Mouse (Mus musculus): ENCODE measurements at regions not wholly inside any gene's neighbourhood (a gene's known extent, or its start where the extent isn't known, plus 50 kb on each side); places are given as distances from the start of the nearest gene placed in this dataset.

DNA sequence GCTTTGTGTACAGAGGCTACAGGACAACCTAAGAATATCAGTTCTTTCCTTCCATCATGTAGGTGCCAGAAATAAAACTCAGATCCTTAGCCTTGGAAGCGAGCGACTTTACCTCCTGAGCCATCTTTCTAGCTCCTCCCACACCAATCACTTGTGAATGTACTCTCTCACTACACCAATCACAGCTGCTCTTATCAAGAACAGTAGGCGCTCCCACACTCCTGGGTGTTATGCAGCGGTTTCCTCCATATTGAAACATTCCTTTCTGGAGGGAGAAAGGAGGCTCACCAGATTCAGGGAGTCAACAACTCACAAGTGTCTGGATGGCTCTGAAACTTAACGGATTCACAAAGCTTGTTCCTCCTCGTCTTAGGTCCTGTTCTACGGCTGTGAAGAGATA, 168.1 kb upstream of the Arid2 start:
- no peak for DNase-seq (ENCODE audit: low read depth, low spot score)

DNA sequence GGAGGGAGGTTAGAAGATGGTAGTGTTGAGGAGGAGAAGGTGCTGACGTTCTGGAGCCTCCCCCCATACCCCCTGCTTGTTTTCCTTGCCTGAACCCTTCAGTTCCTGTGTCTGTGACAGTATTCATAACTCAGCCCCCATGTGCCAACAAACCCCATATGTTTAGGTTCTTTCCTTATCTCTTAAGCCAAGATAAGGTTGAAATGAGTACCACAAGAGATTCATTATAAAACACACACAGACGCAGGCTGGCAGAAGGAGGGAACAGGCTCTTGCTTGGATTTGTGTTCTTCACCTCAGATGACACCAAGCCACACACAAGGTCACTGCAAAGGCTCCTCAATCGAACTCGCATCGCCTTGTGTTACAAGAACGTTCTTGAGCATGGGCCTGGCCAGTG, 162.9 kb upstream of the Arid2 start:
- DNase-seq (ENCODE audit: low read depth, low spot score): no peak

DNA sequence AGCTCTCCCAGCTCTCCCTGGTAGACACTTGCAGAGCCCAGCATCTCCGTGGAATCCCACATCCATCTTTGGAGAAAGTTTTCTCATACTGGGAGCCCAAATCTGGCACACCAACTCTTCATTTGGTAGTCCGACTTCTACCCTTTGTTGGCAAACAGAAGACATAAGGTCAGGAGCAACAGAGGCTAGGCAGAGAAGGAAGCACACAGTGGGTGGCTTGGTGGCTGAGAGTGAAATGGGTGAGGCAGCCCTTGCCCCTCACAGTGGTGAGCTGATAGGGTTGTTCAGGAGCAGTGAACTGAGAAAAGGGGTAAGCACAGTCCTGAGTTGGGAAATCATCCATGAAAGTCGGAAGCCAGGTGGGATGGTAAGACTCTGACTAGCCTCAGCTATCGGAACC, 157.6 kb upstream of the Arid2 start:
- no peak for DNase-seq (ENCODE audit: low read depth, low spot score)

DNA sequence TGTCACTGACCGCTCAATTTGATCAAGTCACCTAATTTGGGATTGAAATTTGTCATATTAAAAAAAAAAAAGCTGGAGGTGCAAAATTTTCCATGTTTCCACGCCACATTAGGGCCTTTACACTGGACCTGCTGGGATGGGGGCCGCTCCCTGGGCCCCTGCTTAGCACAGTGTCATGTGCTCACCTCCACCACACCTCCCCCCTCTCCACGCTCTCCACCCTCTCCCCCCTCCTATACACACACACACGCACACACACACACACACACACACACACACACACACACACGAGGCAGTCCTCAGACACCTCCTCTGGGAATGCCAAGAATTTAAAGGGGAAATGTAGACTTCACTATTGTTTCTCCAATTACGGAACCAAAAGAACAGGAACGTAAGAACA, 156.8 kb upstream of the Arid2 start:
- peak; percentile 22 for DNase-seq (ENCODE audit: low read depth, low spot score)

DNA sequence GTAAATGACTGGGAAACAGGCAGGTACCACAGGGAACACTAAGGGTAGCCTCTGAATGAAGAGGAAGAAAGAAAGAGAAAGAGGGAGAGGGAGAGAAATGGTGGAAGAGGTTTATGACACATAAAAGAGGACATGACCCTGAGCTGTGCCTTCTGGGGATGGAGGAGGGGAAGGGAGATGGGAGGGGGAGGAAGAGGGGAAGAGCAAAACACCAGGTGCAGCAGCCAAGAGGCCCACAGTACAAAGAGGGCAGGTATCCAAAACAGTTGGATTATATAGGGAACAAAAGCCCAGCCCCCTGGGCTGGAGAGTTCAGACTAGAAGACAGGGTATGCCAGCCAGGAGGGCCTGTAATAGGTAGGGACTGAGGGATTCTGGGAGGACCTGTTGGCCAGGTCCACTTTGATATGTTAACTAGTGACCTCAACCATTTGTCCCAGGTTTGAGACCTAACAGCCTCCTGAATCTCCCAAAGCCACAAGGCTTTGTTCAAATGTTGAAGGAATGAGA, 155.7 kb upstream of the Arid2 start:
- peak; percentile 25 for DNase-seq (ENCODE audit: low read depth, low spot score)

DNA sequence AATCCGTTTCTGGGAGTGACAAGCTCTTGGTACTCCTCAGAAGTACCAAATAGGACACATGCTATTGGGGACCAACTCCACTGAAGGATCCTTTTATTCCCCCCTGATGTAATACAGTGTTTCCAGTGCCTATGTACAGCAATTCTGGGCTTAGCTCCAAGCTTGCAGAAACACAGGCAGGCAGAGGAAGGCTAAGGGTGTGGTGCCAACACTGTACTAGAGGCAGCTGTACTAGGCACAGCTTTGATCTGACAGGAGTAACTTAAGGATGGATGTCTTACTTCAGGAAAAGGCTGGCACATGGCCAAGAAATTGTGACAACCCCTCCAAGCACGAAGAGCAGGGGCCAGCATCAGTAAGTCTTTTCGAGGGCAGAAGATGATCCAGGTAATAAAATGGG, 154.7 kb upstream of the Arid2 start:
- no peak for DNase-seq (ENCODE audit: low read depth, low spot score)

DNA sequence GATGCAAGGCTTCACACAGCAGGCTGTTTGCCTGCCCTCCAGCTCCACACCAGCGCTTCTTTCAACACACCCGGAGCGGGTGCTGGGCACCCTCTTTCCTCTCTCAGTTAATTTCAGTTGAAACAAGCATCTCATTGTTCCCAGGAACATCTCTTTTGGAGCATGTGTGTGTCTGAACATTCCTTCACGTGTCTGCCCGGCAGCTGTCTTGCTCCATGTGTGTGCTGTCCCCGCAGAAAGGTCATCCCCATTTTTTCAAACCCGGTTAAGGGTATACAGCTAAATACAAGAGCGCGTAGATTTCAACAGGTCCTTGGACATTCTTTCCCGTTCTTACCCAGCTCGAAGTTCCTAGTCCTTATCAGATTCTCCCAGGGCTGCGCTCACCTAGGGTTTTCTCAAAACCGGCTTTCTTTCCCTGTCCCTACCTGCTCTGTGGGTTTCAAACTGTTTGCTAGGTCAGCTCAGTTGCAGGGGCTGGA, 152.0 kb upstream of the Arid2 start:
- no peak for DNase-seq (ENCODE audit: low read depth, low spot score)

DNA sequence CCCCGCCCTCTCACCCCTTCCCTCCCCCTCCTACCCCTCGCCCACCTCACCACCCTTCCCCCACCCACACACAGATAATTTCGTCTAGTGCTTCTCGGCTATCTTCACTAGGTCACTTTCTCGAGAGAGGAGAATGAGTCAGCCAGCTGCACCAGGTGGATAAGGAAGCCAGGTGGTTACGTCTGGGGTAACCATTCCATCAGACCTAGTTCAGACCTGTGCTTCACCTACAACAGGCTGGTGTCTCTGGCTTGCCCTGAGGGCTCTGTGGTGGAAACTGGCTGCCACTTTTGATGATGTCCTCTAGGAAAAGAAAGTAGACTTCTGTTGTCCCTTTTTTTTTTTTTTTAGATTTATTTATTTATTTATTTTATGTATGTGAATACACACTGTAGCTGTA, 151.5 kb upstream of the Arid2 start:
- DNase-seq (ENCODE audit: low read depth, low spot score): no peak

DNA sequence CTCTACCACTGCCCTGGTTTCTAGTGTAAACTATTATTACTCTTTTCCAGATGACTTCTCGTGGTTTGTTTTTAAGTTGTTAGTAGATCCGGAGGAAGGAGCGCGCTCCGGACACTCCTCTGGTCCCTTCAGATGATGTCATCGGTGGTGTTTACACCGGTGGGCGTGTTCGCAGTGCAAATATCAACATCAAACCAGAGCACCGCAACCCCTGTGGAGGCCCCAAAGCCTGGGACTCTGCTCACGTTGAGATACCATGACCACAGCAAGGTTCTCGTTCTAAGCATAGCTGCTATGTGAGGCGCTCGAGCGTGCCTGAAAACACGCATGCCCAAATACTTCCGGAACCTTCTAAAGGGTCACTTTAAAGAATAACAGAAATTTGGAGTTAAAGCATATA, 149.8 kb upstream of the Arid2 start:
- no peak for DNase-seq (ENCODE audit: low read depth, low spot score)

DNA sequence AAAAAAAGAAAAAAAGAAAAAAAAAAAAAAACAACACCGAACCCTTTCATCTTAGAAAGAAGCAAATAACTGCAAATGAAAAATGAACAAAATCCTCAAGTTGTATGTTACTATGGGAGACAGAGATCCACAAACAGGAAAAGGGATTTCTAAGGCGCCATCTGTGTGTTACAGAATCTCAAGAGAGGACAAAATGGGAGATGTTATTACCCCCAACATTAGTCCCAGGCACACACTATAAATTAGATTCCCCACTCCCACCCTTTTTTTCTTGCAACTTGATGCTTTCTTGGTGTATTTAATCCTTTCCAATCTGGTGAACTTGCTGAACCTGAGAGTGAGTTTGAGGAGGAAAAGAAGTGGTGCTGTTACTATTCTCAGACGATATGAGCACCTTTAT, 149.4 kb upstream of the Arid2 start:
- no peak for DNase-seq (ENCODE audit: low read depth, low spot score)

DNA sequence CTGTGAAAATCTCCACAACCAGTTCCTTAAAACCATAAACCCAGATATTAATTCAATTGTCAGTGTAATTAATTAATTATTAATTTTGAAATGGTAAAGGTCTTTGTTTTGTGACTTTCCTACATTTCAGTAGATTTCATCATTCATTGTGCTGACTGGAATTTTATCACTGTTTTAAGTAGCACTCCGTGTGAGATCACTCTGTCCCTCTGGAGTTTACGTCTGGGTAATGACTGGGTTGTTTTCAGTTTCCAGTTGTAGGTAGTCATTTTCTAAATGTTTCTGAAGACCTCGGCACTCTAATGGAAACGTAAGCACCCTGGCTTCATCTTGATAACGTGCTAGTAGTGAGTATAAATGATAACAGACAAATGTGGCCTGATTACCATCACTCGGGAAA, 133.8 kb upstream of the Arid2 start:
- no peak for DNase-seq (ENCODE audit: low read depth, low spot score)

DNA sequence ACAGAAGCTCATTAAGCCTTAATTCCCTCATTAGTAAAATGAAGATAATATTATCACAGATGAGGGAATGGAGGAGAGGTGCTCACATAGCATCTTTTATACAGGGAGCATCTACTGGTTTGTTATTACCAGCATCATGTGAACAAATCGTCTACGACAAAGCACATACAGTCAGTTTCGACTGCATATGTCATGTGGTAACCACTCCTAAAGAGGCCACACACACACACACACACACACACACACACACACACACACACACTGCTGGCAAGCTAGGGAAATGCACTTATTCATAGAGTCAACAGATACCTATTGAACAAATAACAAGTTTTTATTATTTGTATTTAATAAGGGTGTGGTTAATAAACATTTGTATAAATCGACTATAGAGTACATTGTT, 129.0 kb upstream of the Arid2 start:
- DNase-seq (ENCODE audit: low read depth, low spot score): no peak

DNA sequence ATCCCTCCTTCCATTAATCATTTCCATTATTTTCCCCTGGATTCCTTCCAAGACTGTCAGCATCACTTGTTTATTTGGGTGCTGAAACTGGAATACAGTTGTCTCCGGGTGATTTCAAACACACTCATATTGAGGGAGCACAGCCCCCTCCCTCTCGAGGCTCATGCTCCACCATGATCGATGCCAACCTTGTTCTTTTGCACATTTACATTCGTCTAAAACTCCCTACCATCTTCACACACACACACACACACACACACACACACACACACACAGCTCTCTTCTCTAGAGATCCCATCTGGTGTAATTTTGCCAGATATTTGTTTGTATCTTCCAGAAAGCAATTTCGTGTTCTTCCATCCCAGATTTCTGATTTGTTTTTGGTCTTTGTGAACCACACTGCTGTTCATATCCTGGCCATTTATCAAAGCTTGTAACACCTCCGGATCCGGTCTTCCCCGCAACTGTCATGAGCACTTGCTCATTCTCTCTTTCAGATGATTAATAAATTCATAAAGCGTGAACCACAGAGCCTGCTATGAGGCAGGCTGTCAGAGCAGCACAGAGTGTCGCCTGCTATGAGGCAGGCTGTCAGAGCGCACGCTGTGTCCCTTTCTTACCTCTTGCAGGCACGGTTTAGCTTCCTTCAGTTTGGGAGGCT, 122.4 kb upstream of the Arid2 start:
- DNase-seq (ENCODE audit: low read depth, low spot score): no peak

DNA sequence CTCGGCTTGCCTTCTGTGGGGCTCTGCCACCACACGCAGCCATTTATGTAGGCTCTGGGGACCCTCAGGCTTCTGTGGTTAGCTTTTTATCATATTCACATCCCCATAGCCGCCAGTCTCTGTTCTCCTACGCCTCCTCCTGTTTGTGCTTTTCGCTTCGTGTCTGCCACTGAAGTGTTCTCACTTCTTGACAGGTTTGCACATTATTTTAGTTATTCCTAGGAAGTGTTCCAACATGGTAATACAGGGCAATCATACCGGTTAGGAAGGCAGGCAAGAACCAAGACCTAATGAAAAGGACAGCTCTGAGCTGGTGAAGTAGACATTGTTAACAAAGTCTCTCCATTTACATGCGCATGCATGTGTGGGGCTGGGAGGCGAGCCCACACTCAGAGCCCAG, 120.1 kb upstream of the Arid2 start:
- no peak for DNase-seq (ENCODE audit: low read depth, low spot score)

DNA sequence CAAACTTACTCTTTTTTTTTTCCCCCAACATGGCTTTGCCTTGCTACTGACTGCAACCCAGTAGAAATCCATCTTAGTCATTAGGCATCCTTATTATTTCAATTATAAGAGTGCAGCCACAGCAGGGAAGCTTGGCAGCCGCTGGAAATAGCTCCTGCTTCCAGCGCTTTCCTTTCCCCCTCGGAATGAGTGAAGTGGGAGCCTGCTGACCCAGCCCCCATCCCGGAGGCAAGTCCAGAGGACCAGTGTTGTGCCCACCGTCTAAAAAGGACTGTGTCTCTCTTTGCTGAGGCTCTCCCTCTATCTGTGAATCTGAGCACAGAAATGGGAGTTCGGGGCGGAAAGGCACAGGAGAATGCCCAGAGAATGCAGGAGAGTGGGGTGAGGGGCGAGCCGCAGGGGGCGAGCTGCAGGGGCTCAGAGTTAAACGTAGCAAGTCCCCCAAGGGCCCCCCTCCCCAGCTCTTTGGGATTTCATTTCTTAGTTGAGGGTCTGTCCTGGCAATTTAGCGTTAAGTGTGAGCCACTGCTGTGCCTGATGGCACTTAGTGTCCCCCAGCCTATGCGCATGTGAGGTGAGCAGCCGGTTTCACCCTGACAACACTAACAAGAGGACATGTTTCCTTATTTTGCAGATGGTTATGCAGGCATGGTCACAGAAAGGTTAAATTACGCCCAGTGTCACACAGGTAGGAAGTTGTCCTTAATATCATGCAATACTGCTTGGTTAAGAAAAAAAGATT, 117.4 kb upstream of the Arid2 start:
- no peak for DNase-seq (ENCODE audit: low read depth, low spot score)

DNA sequence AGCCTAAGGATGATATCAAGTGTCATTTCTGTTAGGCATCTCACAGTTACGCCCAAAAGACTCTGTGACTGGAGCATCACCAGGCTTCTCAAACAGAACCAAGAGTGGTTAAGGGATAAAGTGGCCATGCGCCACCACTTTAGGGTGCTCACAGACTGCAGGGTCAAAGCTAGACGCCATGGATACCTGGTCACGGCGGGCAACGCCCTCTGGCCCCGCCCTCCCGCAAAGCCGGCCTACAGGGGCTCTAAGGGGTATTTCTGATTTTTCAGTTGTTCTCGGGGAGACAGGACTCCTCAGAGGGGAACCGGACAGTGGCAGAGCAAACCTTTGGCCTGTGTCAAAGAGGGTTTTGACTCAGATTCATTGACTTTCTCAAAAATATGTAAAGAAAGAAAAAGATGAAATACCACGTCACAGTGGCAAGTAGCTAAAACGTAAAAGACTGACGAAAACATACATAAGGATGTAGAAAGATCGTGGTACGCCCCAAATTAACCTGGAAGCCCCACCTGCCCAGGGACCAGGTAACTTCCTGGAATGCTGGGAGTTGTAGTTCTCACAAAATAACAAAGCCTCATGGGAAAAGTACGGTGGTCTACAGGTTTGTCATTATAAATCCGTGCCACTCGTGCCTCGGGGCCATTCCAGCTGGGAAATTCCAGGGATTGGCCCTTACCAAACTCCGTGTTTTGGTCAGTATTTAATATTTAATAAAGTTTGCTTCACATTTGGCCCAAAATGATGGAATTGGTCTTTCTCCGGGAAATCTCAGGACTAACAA, 116.1 kb upstream of the Arid2 start:
- peak; percentile 52 for DNase-seq (ENCODE audit: low read depth, low spot score)

DNA sequence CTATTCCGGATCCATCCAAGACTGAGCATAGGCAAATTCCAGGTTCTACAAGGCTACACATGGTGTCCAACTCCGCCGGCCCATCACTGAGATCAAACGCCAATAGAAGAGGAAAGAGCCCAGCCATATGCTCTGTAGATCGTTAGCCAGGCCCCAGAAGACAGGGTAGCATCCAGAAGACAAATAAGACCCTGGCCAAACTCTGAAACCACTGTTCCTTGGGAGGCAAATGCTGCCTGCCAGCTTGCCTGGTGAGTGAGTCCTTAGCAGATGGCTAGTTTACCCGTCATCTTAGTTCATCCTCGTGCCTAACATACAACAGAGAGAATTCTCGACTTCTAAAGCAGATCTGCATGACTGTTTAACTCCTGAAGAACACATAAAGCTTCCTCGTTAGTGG, 109.4 kb upstream of the Arid2 start:
- no peak for DNase-seq (ENCODE audit: low read depth, low spot score)

DNA sequence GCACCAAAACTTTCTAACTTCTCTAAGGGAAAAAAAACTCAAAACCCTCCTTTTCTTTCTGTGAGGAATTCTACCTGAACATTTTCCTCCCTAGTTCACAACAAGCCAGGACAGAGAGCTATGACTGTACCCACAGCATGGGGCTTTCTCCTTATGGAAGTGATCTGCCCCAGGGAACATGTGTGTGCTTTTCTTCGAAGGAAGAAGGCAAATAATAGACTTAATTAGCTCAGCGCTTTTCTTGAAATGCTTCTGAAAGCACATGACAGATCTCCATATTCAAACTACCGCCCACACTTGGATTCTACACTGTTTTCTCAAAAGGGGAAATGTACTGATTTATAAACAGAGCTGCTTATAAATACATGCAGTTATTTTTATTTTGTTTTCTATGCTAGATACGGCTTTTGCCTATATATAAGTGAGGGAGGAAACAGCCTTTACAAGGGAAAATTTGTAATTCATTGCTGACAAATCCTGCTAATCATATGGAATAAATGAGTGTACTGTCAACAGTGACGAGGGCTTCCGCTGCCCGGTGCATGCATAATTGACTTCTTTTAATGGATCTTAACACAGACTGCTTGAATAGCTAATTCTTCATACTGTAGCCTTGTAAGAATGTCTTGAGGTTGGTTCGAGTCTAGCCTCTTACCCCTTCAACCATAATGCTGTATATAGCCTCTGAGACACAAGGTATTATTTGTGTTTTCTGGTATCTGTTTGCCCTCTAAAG, 108.8 kb upstream of the Arid2 start:
- no peak for DNase-seq (ENCODE audit: low read depth, low spot score)

DNA sequence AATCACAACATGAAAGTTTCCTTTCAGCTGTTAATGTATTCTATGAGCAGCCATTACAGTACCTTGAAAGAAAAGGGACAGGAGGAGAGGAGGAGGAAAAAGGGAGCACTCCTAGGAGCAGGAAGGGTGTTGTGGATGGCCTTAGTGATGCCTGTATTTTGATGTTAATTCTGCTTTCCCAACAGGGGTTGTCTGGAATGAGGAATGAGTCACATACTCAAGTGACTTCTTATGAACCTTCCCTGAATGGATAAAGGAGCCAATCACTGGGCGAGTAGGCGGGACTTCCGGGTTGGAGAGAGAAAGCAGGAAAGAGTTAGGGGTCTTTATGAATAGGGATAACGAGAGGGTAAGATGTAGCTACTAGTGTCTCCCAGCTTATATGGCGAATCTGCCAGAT, 107.8 kb upstream of the Arid2 start:
- peak; percentile 94 for DNase-seq (ENCODE audit: low read depth, low spot score)

DNA sequence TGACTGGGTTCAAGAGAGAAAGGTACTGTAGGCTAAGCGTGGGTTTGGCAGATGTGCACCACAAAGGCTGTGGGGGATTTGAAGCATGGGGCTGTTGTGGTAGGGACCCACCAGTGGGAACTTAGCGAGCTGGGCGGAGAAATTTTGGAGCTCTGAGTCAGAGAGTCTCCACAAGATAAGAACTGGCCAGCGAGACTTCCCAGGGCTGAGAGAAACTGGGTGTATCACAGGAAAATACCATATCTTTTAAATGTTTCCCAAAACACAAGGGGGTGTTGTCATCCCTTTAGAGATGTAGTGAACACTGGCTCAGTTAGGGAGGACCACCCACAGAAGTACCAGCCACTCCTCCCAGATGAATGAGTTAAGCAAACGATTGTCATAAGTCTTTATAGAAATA, 107.3 kb upstream of the Arid2 start:
- DNase-seq (ENCODE audit: low read depth, low spot score): no peak

DNA sequence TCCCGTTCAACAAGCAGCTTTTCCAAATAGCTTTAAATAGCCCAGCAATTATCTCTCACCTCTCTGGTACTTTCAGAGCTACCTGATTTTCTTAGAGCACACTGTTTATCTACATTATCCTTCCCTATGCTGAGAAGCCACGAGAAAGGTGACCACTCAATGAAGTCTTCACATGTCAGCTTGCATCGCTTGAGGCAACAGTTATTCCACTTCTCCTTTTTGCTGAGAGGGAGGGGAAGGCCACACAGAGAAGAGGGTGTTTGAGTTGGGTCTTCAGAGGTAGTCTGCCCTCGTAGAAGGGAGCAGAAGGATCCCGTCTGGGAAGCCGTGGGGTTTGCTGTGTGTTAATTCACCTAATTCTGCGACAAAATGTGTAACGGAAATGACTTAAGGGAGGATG, 106.3 kb upstream of the Arid2 start:
- no peak for DNase-seq (ENCODE audit: low read depth, low spot score)

DNA sequence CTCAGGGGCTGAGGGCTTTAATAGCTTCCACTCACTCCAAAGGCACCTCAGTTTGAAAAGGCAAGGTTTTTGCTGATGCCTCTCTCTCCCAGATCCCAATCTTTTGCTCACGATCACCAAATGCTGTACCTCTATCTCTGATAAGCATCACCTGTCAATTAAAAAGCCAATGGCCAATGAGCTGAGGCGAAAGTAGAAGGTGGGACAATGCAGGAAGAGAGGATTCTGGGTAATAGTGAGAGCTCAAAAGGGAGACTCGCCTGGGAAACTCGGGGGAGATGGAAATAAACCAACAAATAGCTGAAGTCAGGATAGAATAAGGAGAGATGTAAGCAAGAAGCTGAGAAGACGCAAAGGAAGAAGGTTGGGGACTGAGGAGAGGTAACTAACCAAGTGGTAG, 105.0 kb upstream of the Arid2 start:
- peak; percentile 50 for DNase-seq (ENCODE audit: low read depth, low spot score)

Data from ZHBTc4 (cell line).